ENCODE assay signal across 10 mouse cellular contexts in the genomic region with DNA sequence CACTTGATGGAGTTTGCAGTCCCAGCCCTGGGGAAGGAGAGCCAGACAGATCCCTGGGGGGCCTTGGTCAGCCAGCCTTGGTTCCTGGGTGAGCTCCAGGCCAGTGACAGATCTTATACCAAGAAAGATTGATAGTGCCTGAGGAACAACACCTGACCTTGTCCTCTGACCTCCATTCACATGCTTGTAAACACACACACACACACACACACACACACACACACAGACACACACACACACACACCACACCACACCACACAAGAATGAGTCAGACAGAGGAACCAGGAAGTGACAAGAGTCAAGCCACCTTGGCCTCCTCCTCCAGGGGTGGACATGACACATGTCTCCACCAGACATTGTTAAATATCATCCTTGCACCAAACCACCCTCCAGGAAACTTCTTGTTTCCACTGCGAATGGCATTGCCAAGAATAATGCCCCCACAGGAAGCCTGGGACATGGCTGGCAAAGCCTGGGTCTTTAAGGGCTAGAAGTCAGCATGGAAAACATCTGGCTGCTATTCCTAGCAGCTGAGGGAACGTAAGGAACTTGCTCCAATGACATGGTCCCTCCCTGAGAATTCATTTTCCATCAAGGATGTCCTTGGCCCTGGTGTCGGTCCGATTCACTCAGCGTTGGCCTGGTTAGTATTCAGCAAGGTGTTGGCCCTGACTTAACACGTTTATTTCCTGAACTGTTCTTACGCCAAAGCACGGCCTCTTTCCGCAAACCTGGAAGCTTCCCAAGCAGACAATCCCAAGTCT.
DNase-seq lines count a peak whose midpoint lies in the region; ATAC-seq and TF ChIP-seq lines count a peak whose summit lies in the region.
"Had no signal": no experiment of that assay in that cellular context is flagged by ENCODE, and none has a peak within 500 bp of the region (broad histone marks: within the 10 kb centered on the region; RNA-seq: fewer than 3 reads in every experiment).

No protein-coding gene starts in this region.

- H3K36me3 ChIP-seq in midbrain, postnatal 0 days (ENCODE audit: insufficient read depth, low read length), result no peaks in the 10 kb centered on the region
- no peaks in the 10 kb centered on the region for H3K36me3 ChIP-seq in midbrain, embryonic 14.5 days (ENCODE audit: control insufficient read depth, insufficient read depth, low read length)
- no peaks in the 10 kb centered on the region for H3K36me3 ChIP-seq in kidney, embryonic 16.5 days (ENCODE audit: insufficient read depth, low read length)
- no peaks in the 10 kb centered on the region for H3K36me3 ChIP-seq in splenic B cell, adult 2 months (ENCODE audit: control insufficient read depth, insufficient read depth, low read length, poor library complexity, severe bottlenecking)

- H3K4me1 ChIP-seq in midbrain, postnatal 0 days (ENCODE audit: insufficient read depth, low read length), result no peaks in the 10 kb centered on the region
- H3K4me1 ChIP-seq in midbrain, embryonic 14.5 days (ENCODE audit: control insufficient read depth, insufficient read depth, low read length), result no peaks in the 10 kb centered on the region
- H3K4me1 ChIP-seq in kidney, embryonic 16.5 days (ENCODE audit: insufficient read depth, low read length), result no peaks in the 10 kb centered on the region

- no peak overlapping the region for H3K27ac ChIP-seq in midbrain, postnatal 0 days (ENCODE audit: low read depth, low read length)
- no peak overlapping the region for H3K27ac ChIP-seq in midbrain, embryonic 14.5 days (replicated peaks; ENCODE audit: low read depth, low read length)
- peak overlapping the region; percentile 11; the same call in 1 of the 2 replicates for H3K27ac ChIP-seq in kidney, embryonic 16.5 days (ENCODE audit: low read length)

- TF ChIP-seq CTCF in midbrain, postnatal 0 days (IDR thresholded peaks at IDR 0.05), result 0 out of 2 replicates have a peak, but pooled peaks have one; percentile 13

- WGBS in midbrain, postnatal 0 days, result 69% methylated on average over 9 of the region's 9 CpGs
- 79% methylated on average over 9 of the region's 9 CpGs for WGBS in midbrain, embryonic 14.5 days
- 76% methylated on average over 9 of the region's 9 CpGs for WGBS in kidney, embryonic 16.5 days

- no peaks in the 10 kb centered on the region for H3K27me3 ChIP-seq in midbrain, postnatal 0 days (ENCODE audit: insufficient read depth, low read length)
- no peaks in the 10 kb centered on the region for H3K27me3 ChIP-seq in midbrain, embryonic 14.5 days (ENCODE audit: control insufficient read depth, insufficient read depth, low read length)
- no peaks in the 10 kb centered on the region for H3K27me3 ChIP-seq in kidney, embryonic 16.5 days (ENCODE audit: insufficient read depth, low read length)
- H3K27me3 ChIP-seq in splenic B cell, adult 2 months (ENCODE audit: control insufficient read depth, insufficient read depth, low read length, poor library complexity, severe bottlenecking), result no peaks in the 10 kb centered on the region

- H3K4me2 ChIP-seq in midbrain, postnatal 0 days (ENCODE audit: low read depth, low read length, poor library complexity, severe bottlenecking), result no peak overlapping the region
- no peak overlapping the region for H3K4me2 ChIP-seq in midbrain, embryonic 14.5 days (ENCODE audit: low read length)
- H3K4me2 ChIP-seq in kidney, embryonic 16.5 days (replicated peaks; ENCODE audit: low read depth, low read length), result no peak overlapping the region

- no peaks in the 10 kb centered on the region for H3K9me3 ChIP-seq in midbrain, postnatal 0 days (ENCODE audit: low read length)
- H3K9me3 ChIP-seq in midbrain, embryonic 14.5 days (ENCODE audit: control insufficient read depth, low read length), result no peaks in the 10 kb centered on the region
- no peaks in the 10 kb centered on the region for H3K9me3 ChIP-seq in kidney, embryonic 16.5 days (ENCODE audit: low read length)

- no peak overlapping the region for H3K4me3 ChIP-seq in midbrain, postnatal 0 days (ENCODE audit: low read depth, low read length)
- no peak overlapping the region for H3K4me3 ChIP-seq in midbrain, embryonic 14.5 days (replicated peaks; ENCODE audit: low read depth, low read length)
- no peak overlapping the region for H3K4me3 ChIP-seq in kidney, embryonic 16.5 days (ENCODE audit: low read length)

- no peak for ATAC-seq in midbrain, postnatal 0 days (ENCODE audit: low FRiP score)
- ATAC-seq in midbrain, embryonic 14.5 days (ENCODE audit: low FRiP score, low TSS enrichment), result no peak
- no peak for ATAC-seq in kidney, embryonic 16.5 days (ENCODE audit: low FRiP score, low TSS enrichment)

- no peak for DNase-seq in midbrain, postnatal 0 days (ENCODE audit: low spot score)
- no peak for DNase-seq in midbrain, embryonic 14.5 days
- peak; percentile 71 for DNase-seq in fibroblast of lung, adult 2 months (ENCODE audit: low read depth)
- DNase-seq in splenic B cell, adult 2 months (ENCODE audit: low read depth, low spot score), result peak; percentile 75
- no peak for DNase-seq in urinary bladder, postnatal 36 days (ENCODE audit: low spot score in 2 of 2)
- DNase-seq in left cerebral cortex, adult 8-10 months (ENCODE audit: low spot score in 2 of 2), result no peak
- DNase-seq: cerebellum, adult 8-10 months; layer of hippocampus, adult 9-11 months; thymus, postnatal 25 days had no signal

- H3K9ac ChIP-seq in midbrain, postnatal 0 days (replicated peaks; ENCODE audit: low read length, poor library complexity, severe bottlenecking), result no peak overlapping the region
- H3K9ac ChIP-seq in midbrain, embryonic 14.5 days (replicated peaks; ENCODE audit: low read length), result no peak overlapping the region
- H3K9ac ChIP-seq in kidney, embryonic 16.5 days (replicated peaks; ENCODE audit: low read length), result no peak overlapping the region

Comparison
In these comparisons a context has a peak if more than half of its experiments do, and no peak if none do; other contexts are left out.
1. DNase-seq: peak in fibroblast of lung, adult 2 months (single experiment) and splenic B cell, adult 2 months (single experiment); none in midbrain, postnatal 0 days (single experiment), midbrain, embryonic 14.5 days (single experiment), urinary bladder, postnatal 36 days (0 of 2) and left cerebral cortex, adult 8-10 months (0 of 2).